Mouse (Mus musculus) c-Kit-positive CD71-positive TER-119-positive erythroid progenitor cells, embryonic 14.5 days (primary cell): ENCODE measurements around the gene Zfhx3.

Experiments used
- DNase-seq: peaks from one replicate; pipeline ENCODE4 v3.0.0-alpha.2; 2013; ENCODE audit warnings: low spot score

Gene Zfhx3

GRCm38 (mm10) chr8:108243270-108243669, 300.8 kb downstream of the Zfhx3 start:
- DNase-seq, result no peak

- no peak for DNase-seq
These were observed 302.4 kb downstream of the Zfhx3 start for GRCm38 (mm10) chr8:108244636-108245494.

GRCm38 (mm10) chr8:108245575-108245974, 303.1 kb downstream of the Zfhx3 start:
- no peak for DNase-seq

- no peak for DNase-seq
These were observed 303.8 kb downstream of the Zfhx3 start for GRCm38 (mm10) chr8:108246035-108246933.

- DNase-seq, result no peak
These were observed 304.5 kb downstream of the Zfhx3 start for GRCm38 (mm10) chr8:108246934-108247417.

- no peak for DNase-seq
These were observed 322.2 kb downstream of the Zfhx3 start for GRCm38 (mm10) chr8:108264593-108265160.

GRCm38 (mm10) chr8:108277960-108278359, 335.5 kb downstream of the Zfhx3 start:
- no peak for DNase-seq

GRCm38 (mm10) chr8:108281981-108282380, 339.5 kb downstream of the Zfhx3 start:
- no peak for DNase-seq

- no peak for DNase-seq
These were observed 343.7 kb downstream of the Zfhx3 start for GRCm38 (mm10) chr8:108286117-108286516.

- no peak for DNase-seq
These were observed 358.6 kb downstream of the Zfhx3 start for GRCm38 (mm10) chr8:108300964-108301615.

GRCm38 (mm10) chr8:108301654-108302053, 359.2 kb downstream of the Zfhx3 start:
- DNase-seq, result no peak

- no peak for DNase-seq
These were observed 362.9 kb downstream of the Zfhx3 start for GRCm38 (mm10) chr8:108305368-108305767.

- DNase-seq, result no peak
These were observed 367.2 kb downstream of the Zfhx3 start for GRCm38 (mm10) chr8:108309525-108310246.

- DNase-seq, result no peak
These were observed 372.6 kb downstream of the Zfhx3 start for GRCm38 (mm10) chr8:108315046-108315445.

- DNase-seq, result no peak
These were observed 375.2 kb downstream of the Zfhx3 start for GRCm38 (mm10) chr8:108317532-108318093.

- DNase-seq, result no peak
These were observed 385.3 kb downstream of the Zfhx3 start for GRCm38 (mm10) chr8:108327711-108328110.

GRCm38 (mm10) chr8:108348352-108348751, 405.9 kb downstream of the Zfhx3 start:
- DNase-seq, result no peak

GRCm38 (mm10) chr8:108348776-108349175, 406.3 kb downstream of the Zfhx3 start:
- no peak for DNase-seq

- DNase-seq, result no peak
These were observed 412.8 kb downstream of the Zfhx3 start for GRCm38 (mm10) chr8:108355119-108355777.

GRCm38 (mm10) chr8:108361402-108361801, 419.0 kb downstream of the Zfhx3 start:
- no peak for DNase-seq
